Mouse (Mus musculus): ENCODE data around the gene Qrich2.
"Not testable (repeated sequence)": the region's sequence is repeated elsewhere in the genome, so short reads cannot be mapped to it uniquely, and the experiment has no call there.

Gene Qrich2

GRCm38 (mm10) chr11:116412028-116412827 lies 53.8 kb downstream of the Qrich2 start:
- in situ Hi-C loops (cut with MboI) = no loop called here

GRCm38 (mm10) chr11:116411582-116411981 lies 54.5 kb downstream of the Qrich2 start:
- in situ Hi-C loops (cut with MboI) = no loop called here

GRCm38 (mm10) chr11:116410415-116410814 lies 55.6 kb downstream of the Qrich2 start:
- in situ Hi-C loops (cut with MboI) = not testable (repeated sequence)

- in situ Hi-C loops (cut with MboI) = no loop called here
Measured at GRCm38 (mm10) chr11:116409008-116409407, 57.0 kb downstream of the Qrich2 start.

- in situ Hi-C loops (cut with MboI) = no loop called here
Measured at GRCm38 (mm10) chr11:116406231-116406728, 59.8 kb downstream of the Qrich2 start.

GRCm38 (mm10) chr11:116405601-116406000 lies 60.4 kb downstream of the Qrich2 start:
- in situ Hi-C loops (cut with MboI) = no loop called here

- in situ Hi-C loops (cut with MboI) = no loop called here
Measured at GRCm38 (mm10) chr11:116400560-116400959, 65.5 kb downstream of the Qrich2 start.

GRCm38 (mm10) chr11:116398348-116398677 lies 67.7 kb downstream of the Qrich2 start:
- in situ Hi-C loops (cut with MboI) = loop anchor here (5.0 kb wide), 1 partner anchor 44 kb away; no protein-coding TSS in a partner anchor

GRCm38 (mm10) chr11:116397517-116398347 lies 68.3 kb downstream of the Qrich2 start:
- in situ Hi-C loops (cut with MboI) = loop anchor here (5.0 kb wide), 1 partner anchor 45 kb away; no protein-coding TSS in a partner anchor

GRCm38 (mm10) chr11:116396934-116397330 lies 69.1 kb downstream of the Qrich2 start:
- in situ Hi-C loops (cut with MboI) = loop anchor here (5.0 kb wide), 1 partner anchor 45 kb away; no protein-coding TSS in a partner anchor

GRCm38 (mm10) chr11:116396276-116396933 lies 69.6 kb downstream of the Qrich2 start:
- in situ Hi-C loops (cut with MboI) = loop anchor here (5.0 kb wide), 1 partner anchor 46 kb away; no protein-coding TSS in a partner anchor

GRCm38 (mm10) chr11:116394769-116395168 lies 71.3 kb downstream of the Qrich2 start:
- in situ Hi-C loops (cut with MboI) = loop anchor here (5.0 kb wide), 1 partner anchor 48 kb away; no protein-coding TSS in a partner anchor
